Mouse (Mus musculus) liver, embryonic 14.5 days (tissue): Measurements from ENCODE around the gene Cyp27a1.

Experiments used
- CTCF ChIP-seq: IDR thresholded peaks from 2 replicates; pipeline ENCODE4 v1.5.1; 2016; ENCODE audit warnings: antibody characterized with exemption, low read depth, control low read depth
- EP300 ChIP-seq: IDR thresholded peaks from 2 replicates; pipeline ENCODE4 v1.6.1; 2016; ENCODE audit warnings: antibody characterized with exemption, low read depth

GRCm38 (mm10) chr1:74763081-74763480, 49.7 kb downstream of the Cyp27a1 start:
- TF ChIP-seq CTCF (peak; percentile 50), EP300 (no peak)
